Mouse (Mus musculus) liver, postnatal 0 days (tissue): ENCODE data around the gene Gm20481. TPM values are rescaled to one million over a fixed set of nuclear protein-coding genes. Genes with fewer than 3 reads are reported as not detected.
"Not testable (repeated sequence)": the region's sequence is repeated elsewhere in the genome, so short reads cannot be mapped to it uniquely, and the experiment has no call there.

Experiments used
- ATAC-seq: fragments of 200-750 bp; cut with Nextera tagmentation; 2 replicates; pipeline ENCODE4 v1.8.0; 2017; ENCODE audit warnings: mild to moderate bottlenecking, moderate library complexity
- DNase-seq: peaks from one replicate; pipeline ENCODE4 v3.0.0-alpha.2; 2016
- H3K27ac ChIP-seq: fragments of 300-500 bp; sonication (generic); 2 replicates; pipeline ENCODE4 v1.5.1; 2014; ENCODE audit warnings: antibody characterized with exemption, moderate library complexity, mild to moderate bottlenecking, low read depth
- H3K27me3 ChIP-seq: fragments of 300-500 bp; sonication (generic); 2 replicates; pipeline ENCODE4 v1.6.1; 2014; ENCODE audit warnings: low read length, control low read depth, mixed read lengths; ENCODE audit not compliant: insufficient read depth
- H3K36me3 ChIP-seq: fragments of 300-500 bp; sonication (generic); replicated peaks from 2 replicates; pipeline ENCODE4 v1.6.1; 2014; ENCODE audit warnings: mild to moderate bottlenecking, control low read depth, low read length, moderate library complexity, mixed read lengths; ENCODE audit not compliant: insufficient read depth
- H3K4me1 ChIP-seq: fragments of 300-500 bp; sonication (generic); 2 replicates; pipeline ENCODE4 v1.6.1; 2014; ENCODE audit warnings: antibody characterized with exemption, mild to moderate bottlenecking, control low read depth; ENCODE audit not compliant: insufficient read depth
- H3K4me2 ChIP-seq: fragments of 300-500 bp; sonication (generic); 2 replicates; pipeline ENCODE4 v1.6.1; 2014; ENCODE audit warnings: low read depth, mild to moderate bottlenecking, low read length, moderate library complexity, mixed read lengths
- H3K4me3 ChIP-seq: fragments of 300-500 bp; sonication (generic); 2 replicates; pipeline ENCODE4 v1.5.1; 2014; ENCODE audit warnings: low read depth, low read length
- H3K9ac ChIP-seq: fragments of 300-500 bp; sonication (generic); replicated peaks from 2 replicates; pipeline ENCODE4 v1.6.1; 2014; ENCODE audit warnings: mild to moderate bottlenecking, moderate library complexity
- H3K9me3 ChIP-seq: fragments of 300-500 bp; sonication (generic); 2 replicates; pipeline ENCODE4 v1.6.1; 2016; ENCODE audit warnings: mild to moderate bottlenecking, control low read depth, low read length, mixed read lengths
- CTCF ChIP-seq: sonication (generic); IDR thresholded peaks from 2 replicates; pipeline ENCODE4 v1.5.1; 2016; ENCODE audit warnings: antibody characterized with exemption, low read depth
- EP300 ChIP-seq: IDR thresholded peaks from 2 replicates; pipeline ENCODE4 v1.6.1; 2016; ENCODE audit warnings: antibody characterized with exemption, low read depth, mild to moderate bottlenecking
- WGBS: fragments of 180-500 bp; shearing (Covaris S2); extraction: QIAGEN DNeasy Blood & Tissue Kit; methylation state at CpG from one replicate; pipeline ENCODE4 v1.1.7; 2014; ENCODE audit not compliant: insufficient replicate concordance; 5-methylcytosine and 5-hydroxymethylcytosine counted together
- polyA plus RNA-seq: library from polyadenylated mRNA; unstranded; fragments of >200 nt; fragmentation: Nextera tagmentation; extraction: Ambion mirVana; gene quantifications from 2 replicates; pipeline ENCODE4 v1.2.1, GENCODE M21; 2015

The Gm20481 gene
- polyA plus RNA-seq, 1 experiment from 2014 or later: 0.28 TPM

DNA sequence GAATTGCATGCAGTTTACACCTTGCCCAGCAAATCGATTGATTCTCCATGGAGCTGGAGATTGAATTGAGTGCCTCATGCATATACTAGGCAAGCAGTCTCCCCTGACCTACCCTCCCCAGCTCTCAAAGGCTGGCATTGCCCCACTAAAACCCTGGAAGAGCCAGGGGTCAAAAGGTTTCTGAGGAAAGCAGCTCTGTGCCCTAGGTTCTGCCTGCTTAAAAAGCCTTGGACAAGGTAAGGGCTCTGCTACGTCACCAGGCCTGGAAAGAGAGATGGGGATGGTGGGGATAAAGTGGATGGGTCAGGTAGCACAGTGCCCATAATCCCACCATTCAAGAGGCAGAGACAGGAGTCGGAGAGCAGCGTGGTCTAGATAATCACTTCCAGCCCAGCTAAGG is 14.9 kb upstream of the Gm20481 start:
- no peak overlapping the region for H3K27ac ChIP-seq
- ATAC-seq (no peak), DNase-seq (no peak)
- H3K36me3 ChIP-seq: peaks cover 2% of the 10 kb centered on the region; the same call in 1 of the 2 replicates
- TF ChIP-seq CTCF (no peak), EP300 (no peak)
- H3K4me1 ChIP-seq: peaks cover 11% of the 10 kb centered on the region
- H3K27me3 ChIP-seq: peaks cover 6% of the 10 kb centered on the region; the same call in 1 of the 2 replicates
- H3K9ac ChIP-seq: no peak overlapping the region
- 73% methylated on average over 4 of the region's 4 CpGs for WGBS
- H3K9me3 ChIP-seq: no peaks in the 10 kb centered on the region
- H3K4me2 ChIP-seq: no peak overlapping the region
- H3K4me3 ChIP-seq: no peak overlapping the region

DNA sequence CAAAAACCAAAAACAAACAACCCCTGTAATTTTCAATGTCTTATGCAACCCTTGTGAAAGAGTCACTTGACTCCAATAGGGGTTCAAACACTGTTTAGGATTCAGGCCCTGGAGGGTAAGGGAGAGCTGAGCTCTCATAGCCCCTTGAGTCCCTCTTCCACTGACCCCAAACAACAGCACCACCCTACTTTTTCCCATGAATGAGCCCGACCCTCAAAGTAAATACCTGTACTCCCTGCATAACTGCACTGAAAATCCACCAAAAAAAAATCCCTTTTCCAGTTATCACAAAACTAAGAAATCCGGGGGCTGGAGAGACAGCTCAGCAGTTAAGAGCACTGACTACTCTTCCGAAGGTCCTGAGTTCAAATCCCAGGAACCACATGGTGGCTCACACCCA is 13.8 kb upstream of the Gm20481 start:
- Histone ChIP-seq H3K27me3 (peaks cover 6% of the 10 kb centered on the region; the same call in 1 of the 2 replicates), H3K9ac (no peak overlapping the region), H3K9me3 (no peaks in the 10 kb centered on the region), H3K4me2 (no peak overlapping the region), H3K27ac (no peak overlapping the region), H3K36me3 (0 out of 2 replicates have a peak, but pooled peaks cover 2% of the 10 kb centered on the region), H3K4me1 (peaks cover 11% of the 10 kb centered on the region), H3K4me3 (no peak overlapping the region)
- WGBS: 76% methylated on average over 3 of the region's 3 CpGs
- TF ChIP-seq CTCF: no peak
- TF ChIP-seq EP300: no peak
- ATAC-seq (no peak), DNase-seq (no peak)

GRCm38 (mm10) chr17:34956340-34956739 is 13.4 kb upstream of the Gm20481 start:
- Histone ChIP-seq H3K4me1 (peaks cover 10% of the 10 kb centered on the region), H3K9me3 (no peaks in the 10 kb centered on the region), H3K4me3 (no peak overlapping the region), H3K36me3 (no peaks in the 10 kb centered on the region), H3K4me2 (no peak overlapping the region), H3K9ac (no peak overlapping the region), H3K27me3 (peaks cover 8% of the 10 kb centered on the region; the same call in 1 of the 2 replicates), H3K27ac (no peak overlapping the region)
- 33% methylated on average over 1 of the region's 1 CpGs for WGBS
- ATAC-seq: no peak
- TF ChIP-seq EP300 (no peak), CTCF (peak; percentile 64)
- DNase-seq: no peak

GRCm38 (mm10) chr17:34957291-34957690 is 12.4 kb upstream of the Gm20481 start:
- ATAC-seq, H3K4me3 ChIP-seq, DNase-seq, H3K36me3 ChIP-seq, H3K27me3 ChIP-seq, H3K4me2 ChIP-seq, H3K9ac ChIP-seq, H3K27ac ChIP-seq, H3K9me3 ChIP-seq, H3K4me1 ChIP-seq: not testable (repeated sequence)
- WGBS: 23% methylated on average over 20 of the region's 40 CpGs

- not testable (repeated sequence) for H3K27ac ChIP-seq, H3K27me3 ChIP-seq, H3K4me3 ChIP-seq, H3K9ac ChIP-seq, H3K36me3 ChIP-seq, ATAC-seq, H3K4me1 ChIP-seq, DNase-seq, H3K9me3 ChIP-seq, H3K4me2 ChIP-seq
- 43% methylated on average over 16 of the region's 40 CpGs for WGBS
Observed at GRCm38 (mm10) chr17:34957966-34958365, 11.7 kb upstream of the Gm20481 start.

DNA sequence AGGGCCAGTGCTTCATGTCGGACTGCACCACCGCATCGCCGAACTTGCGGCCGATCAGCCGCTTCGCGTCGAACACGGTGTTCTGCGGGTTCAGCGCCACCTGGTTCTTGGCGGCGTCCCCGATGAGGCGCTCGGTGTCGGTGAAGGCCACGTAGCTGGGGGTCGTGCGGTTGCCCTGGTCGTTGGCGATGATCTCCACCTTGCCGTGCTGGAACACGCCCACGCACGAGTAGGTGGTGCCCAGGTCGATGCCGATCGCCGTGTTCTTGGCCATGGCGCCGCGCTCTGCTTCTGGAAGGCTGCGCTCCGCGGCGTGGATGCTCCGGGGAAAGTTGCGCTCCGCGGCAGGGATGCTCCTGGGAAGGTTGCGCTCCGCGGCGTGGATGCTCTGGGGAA is 11.0 kb upstream of the Gm20481 start:
- H3K27me3 ChIP-seq, DNase-seq, H3K9me3 ChIP-seq, H3K4me1 ChIP-seq, H3K9ac ChIP-seq, H3K36me3 ChIP-seq, H3K27ac ChIP-seq: not testable (repeated sequence)
- Histone ChIP-seq H3K4me2 (peak overlapping the region; percentile 77; the same call in 1 of the 2 replicates), H3K4me3 (peak overlapping the region; percentile 52)
- ATAC-seq: peak; percentile 22
- 1% methylated on average over 13 of the region's 47 CpGs for WGBS

GRCm38 (mm10) chr17:34959130-34959778 is 10.5 kb upstream of the Gm20481 start, which contains the start of gene Hspa1b:
TSS of gene Hspa1b (minus strand) at chr17:34959238.
- H3K27me3 ChIP-seq: not testable (repeated sequence)
- peak; percentile 86 for ATAC-seq

More at GRCm38 (mm10) chr17:34959130-34959778, 10.5 kb upstream of the Gm20481 start, which contains the start of gene Hspa1b:
- WGBS: 1% methylated on average over 29 of the region's 32 CpGs
- peak; percentile 63 for DNase-seq
- Histone ChIP-seq H3K9ac (peak within 1 kb of the TSS; percentile 49), H3K4me3 (peak within 1 kb of the TSS; percentile 52), H3K4me2 (peak within 1 kb of the TSS; percentile 77), H3K27ac (peak within 1 kb of the TSS; percentile 78)
- not testable (repeated sequence) for H3K36me3 ChIP-seq, H3K9me3 ChIP-seq, H3K4me1 ChIP-seq
